Mouse (Mus musculus) liver, postnatal 0 days (tissue): ENCODE data around the gene Krtap15.

Source experiments
- CTCF ChIP-seq: sonication (generic); IDR thresholded peaks from 2 replicates; pipeline ENCODE4 v1.5.1; 2016; ENCODE audit warnings: antibody characterized with exemption, low read depth
- EP300 ChIP-seq: IDR thresholded peaks from 2 replicates; pipeline ENCODE4 v1.6.1; 2016; ENCODE audit warnings: antibody characterized with exemption, low read depth, mild to moderate bottlenecking

DNA sequence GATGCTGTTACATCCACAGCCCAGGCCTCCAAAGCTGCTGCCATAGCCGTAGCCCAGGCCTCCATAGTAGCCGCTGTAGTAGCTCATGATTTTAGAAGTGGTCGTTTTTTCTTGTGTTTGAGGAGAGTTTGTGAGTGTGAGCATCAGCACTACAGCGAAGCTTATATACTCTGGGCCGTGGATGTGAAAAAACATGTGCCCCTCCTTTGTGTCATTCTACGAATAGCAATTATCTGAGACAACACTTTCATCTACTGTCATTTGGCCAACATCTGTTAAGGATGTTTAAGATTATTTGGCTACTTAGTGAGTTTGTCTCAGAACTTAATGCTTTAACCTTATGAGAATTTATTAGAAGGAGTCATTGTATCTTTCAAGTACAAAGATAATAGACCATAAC, 49.3 kb downstream of the Krtap15 start, which contains the start of gene Krtap19-1:
- TF ChIP-seq EP300 (no peak), CTCF (no peak)
